Mouse (Mus musculus): ENCODE data around the gene Mprip. TPM values are rescaled to one million over a fixed set of nuclear protein-coding genes. Genes with fewer than 3 reads are reported as not detected.
A peak's percentile ranks its signal among the peaks of the same experiment; 100 is the strongest.

Mprip gene
- polyA plus RNA-seq, 1 experiment from 2014 or later: 353 TPM

DNA sequence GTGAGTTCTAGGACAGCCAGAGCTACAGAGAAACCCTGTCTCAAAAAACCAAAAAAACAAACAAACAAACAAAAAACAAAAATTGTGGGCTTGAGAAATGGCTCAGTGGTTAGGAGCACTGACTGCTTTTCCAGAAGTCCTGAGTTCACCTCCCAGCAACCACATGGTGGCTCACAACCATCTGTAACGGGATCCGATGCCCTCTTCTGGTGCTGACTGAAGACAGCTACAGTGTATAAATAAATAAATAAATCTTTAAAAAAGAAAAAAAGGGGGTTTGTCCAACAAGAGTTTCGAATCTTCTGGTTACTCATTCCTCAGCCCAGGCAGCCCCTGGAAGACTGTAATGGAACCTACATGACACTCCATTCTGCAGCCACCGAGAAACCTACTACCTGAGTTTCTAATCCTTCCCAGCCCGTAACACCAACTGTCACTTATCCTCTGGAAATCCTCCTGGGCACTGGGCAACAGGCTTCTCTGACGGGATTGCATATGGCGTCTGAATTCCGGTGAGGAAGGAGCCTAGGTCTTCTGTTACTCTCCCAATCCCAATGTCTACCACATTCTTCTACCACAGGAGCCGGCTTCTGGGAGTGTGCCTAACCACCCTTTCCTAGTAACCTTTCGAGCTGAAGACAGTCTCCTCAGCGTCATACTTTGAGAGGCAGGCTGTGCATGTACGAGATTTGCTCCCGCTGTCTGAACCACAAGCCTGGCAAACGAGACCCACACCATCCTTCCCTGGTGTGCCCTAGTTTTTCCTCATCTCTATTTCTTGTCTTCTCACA lies 147.3 kb downstream of the Mprip start:
- DNase-seq (ENCODE audit: low read depth, low spot score): no peak
- POLR2A ChIA-PET: no interaction called here

GRCm38 (mm10) chr11:59809071-59809669 lies 148.1 kb downstream of the Mprip start:
- DNase-seq (ENCODE audit: low read depth, low spot score): no peak
- no peak for ATAC-seq
- CTCF ChIA-PET: interaction anchor here (1.4 to 1.5 kb wide), 2 partner anchors 31 to 185 kb away, joined by 3 read pairs; no protein-coding TSS in a partner anchor
- no peaks in the 10 kb centered on the region for H3K27me3 ChIP-seq
- in situ Hi-C loops (cut with MboI; ENCODE audit: low pct_unique_long_range_greater_than_20kb): no loop called here
- POLR2A ChIA-PET: interaction anchor here (0.6 kb wide), 1 partner anchor 300 kb away, joined by 6 read pairs; no protein-coding TSS in a partner anchor
- TF ChIP-seq CTCF (IDR thresholded peaks at IDR 0.05): no peak

More for the DNA sequence above, 147.3 kb downstream of the Mprip start:
- in situ Hi-C loops (cut with MboI; ENCODE audit: low pct_unique_long_range_greater_than_20kb): no loop called here
- CTCF ChIA-PET: interaction anchor here (1.4 to 1.5 kb wide), 2 partner anchors 30 to 185 kb away, joined by 3 read pairs; no protein-coding TSS in a partner anchor
- H3K27me3 ChIP-seq: no peaks in the 10 kb centered on the region
- ATAC-seq: no peak
- no peak for TF ChIP-seq CTCF (IDR thresholded peaks at IDR 0.05)

GRCm38 (mm10) chr11:59809670-59810474 lies 148.8 kb downstream of the Mprip start, which contains the start of gene Flcn:
Gene Flcn (minus strand): TSS chr11:59810016.
- DNase-seq (ENCODE audit: low read depth, low spot score) (peak; percentile 76), ATAC-seq (peak; percentile 82)
- TF ChIP-seq CTCF (IDR thresholded peaks at IDR 0.05): no peak
- in situ Hi-C loops (cut with MboI; ENCODE audit: low pct_unique_long_range_greater_than_20kb): no loop called here
- POLR2A ChIA-PET: interaction anchor here (0.6 to 1.4 kb wide), 3 partner anchors 9 to 299 kb away, joined by 3 to 6 read pairs (median 3); no protein-coding TSS in a partner anchor
- no peaks in the 10 kb centered on the region for H3K27me3 ChIP-seq
- CTCF ChIA-PET: interaction anchor here (1.5 kb wide), 1 partner anchor 31 kb away, joined by 3 read pairs; no protein-coding TSS in a partner anchor

DNA sequence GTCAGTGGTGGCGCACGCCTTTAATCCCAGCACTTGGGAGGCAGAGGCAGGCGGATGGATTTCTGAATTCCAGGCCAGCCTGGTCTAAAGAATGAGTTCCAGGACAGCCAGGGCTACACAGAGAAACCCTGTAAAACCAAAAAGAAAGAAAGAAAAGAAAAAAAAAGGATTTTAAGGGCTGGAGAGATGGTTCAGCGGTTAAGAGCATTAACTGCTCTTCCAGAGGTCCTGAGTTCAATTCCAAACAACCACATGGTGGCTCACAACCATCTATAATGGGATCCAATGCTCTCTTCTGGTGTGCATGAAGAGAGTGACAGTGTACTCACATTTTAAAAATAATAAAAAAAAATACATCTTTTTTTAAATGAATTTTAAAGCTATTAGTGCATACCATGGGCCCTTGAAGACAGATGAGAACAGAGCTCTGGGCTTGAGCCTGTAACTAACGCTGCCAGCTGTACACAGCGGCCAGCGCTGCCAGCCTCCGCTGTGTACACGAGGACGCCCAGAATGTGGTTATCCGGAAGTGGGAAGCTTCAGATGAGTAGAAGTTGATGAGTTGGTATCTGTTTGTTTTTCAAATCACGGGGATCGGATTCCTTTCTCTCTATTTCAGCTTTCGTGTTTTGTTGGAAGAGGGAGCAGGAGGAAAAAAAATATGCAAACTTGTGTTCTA lies 149.5 kb downstream of the Mprip start:
- ChIA-PET CTCF (interaction anchor here (1.0 to 1.3 kb wide), 2 partner anchors 14 to 285 kb away, joined by 3 to 4 read pairs; no protein-coding TSS in a partner anchor), POLR2A (interaction anchor here (0.8 to 1.4 kb wide), 3 partner anchors 10 to 14 kb away, joined by 3 read pairs; no protein-coding TSS in a partner anchor)
- in situ Hi-C loops (cut with MboI; ENCODE audit: low pct_unique_long_range_greater_than_20kb): no loop called here
- TF ChIP-seq CTCF (IDR thresholded peaks at IDR 0.05): no peak
- DNase-seq (ENCODE audit: low read depth, low spot score): no peak
- ATAC-seq: no peak
- H3K27me3 ChIP-seq: no peaks in the 10 kb centered on the region

GRCm38 (mm10) chr11:59811211-59811610 lies 150.1 kb downstream of the Mprip start:
- DNase-seq (ENCODE audit: low read depth, low spot score): no peak

GRCm38 (mm10) chr11:59813276-59813675 lies 152.2 kb downstream of the Mprip start:
- no peaks in the 10 kb centered on the region for H3K27me3 ChIP-seq
- no peak for DNase-seq (ENCODE audit: low read depth, low spot score)
- in situ Hi-C loops (cut with MboI; ENCODE audit: low pct_unique_long_range_greater_than_20kb): no loop called here
- no peak for TF ChIP-seq CTCF (IDR thresholded peaks at IDR 0.05)
- POLR2A ChIA-PET: no interaction called here
- ATAC-seq: no peak
- CTCF ChIA-PET: no interaction called here

More at GRCm38 (mm10) chr11:59811211-59811610, 150.1 kb downstream of the Mprip start:
- ChIA-PET CTCF (interaction anchor here (1.0 to 1.3 kb wide), 2 partner anchors 14 to 286 kb away, joined by 3 to 4 read pairs; no protein-coding TSS in a partner anchor), POLR2A (interaction anchor here (1.4 kb wide), 2 partner anchors 11 to 13 kb away, joined by 3 read pairs; no protein-coding TSS in a partner anchor)
- in situ Hi-C loops (cut with MboI; ENCODE audit: low pct_unique_long_range_greater_than_20kb): no loop called here
- no peaks in the 10 kb centered on the region for H3K27me3 ChIP-seq
- ATAC-seq: no peak
- no peak for TF ChIP-seq CTCF (IDR thresholded peaks at IDR 0.05)

- CTCF ChIA-PET: no interaction called here
- H3K27me3 ChIP-seq: no peaks in the 10 kb centered on the region
- POLR2A ChIA-PET: no interaction called here
- DNase-seq (ENCODE audit: low read depth, low spot score): no peak
- TF ChIP-seq CTCF (IDR thresholded peaks at IDR 0.05): no peak
- no peak for ATAC-seq
- in situ Hi-C loops (cut with MboI; ENCODE audit: low pct_unique_long_range_greater_than_20kb): no loop called here
Measured at GRCm38 (mm10) chr11:59814311-59814710, 153.2 kb downstream of the Mprip start.

DNA sequence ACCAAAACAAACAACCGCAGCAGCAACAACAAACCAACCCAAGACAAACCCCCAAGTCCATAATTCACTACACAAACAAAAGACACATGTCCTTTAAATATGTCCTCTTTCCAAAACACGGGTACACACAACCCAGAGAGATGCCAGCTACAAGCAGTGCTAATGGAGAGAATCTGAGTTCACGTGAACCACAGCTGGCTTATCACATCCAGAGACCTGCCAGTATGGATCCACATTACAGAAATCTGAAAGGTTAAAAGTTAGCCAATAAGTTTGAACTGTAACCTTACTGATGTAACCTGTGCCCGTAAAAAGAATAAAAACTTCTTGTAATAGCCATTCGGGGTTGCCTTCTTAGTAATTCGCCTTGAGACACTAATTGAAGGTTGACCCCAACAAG lies 153.8 kb downstream of the Mprip start:
- DNase-seq (ENCODE audit: low read depth, low spot score) (no peak), ATAC-seq (no peak)
- ChIA-PET CTCF (no interaction called here), POLR2A (no interaction called here)
- in situ Hi-C loops (cut with MboI; ENCODE audit: low pct_unique_long_range_greater_than_20kb): no loop called here
- H3K27me3 ChIP-seq: no peaks in the 10 kb centered on the region
- TF ChIP-seq CTCF (IDR thresholded peaks at IDR 0.05): no peak

GRCm38 (mm10) chr11:59815482-59816065 lies 154.5 kb downstream of the Mprip start:
- ATAC-seq (no peak), DNase-seq (ENCODE audit: low read depth, low spot score) (no peak)
- in situ Hi-C loops (cut with MboI; ENCODE audit: low pct_unique_long_range_greater_than_20kb): no loop called here
- POLR2A ChIA-PET: no interaction called here
- CTCF ChIA-PET: no interaction called here
- no peaks in the 10 kb centered on the region for H3K27me3 ChIP-seq
- no peak for TF ChIP-seq CTCF (IDR thresholded peaks at IDR 0.05)
